Mouse (Mus musculus) liver, postnatal 0 days (tissue): ENCODE data around the gene Htr1f.

ENCODE experiments used
- CTCF ChIP-seq: sonication (generic); IDR thresholded peaks from 2 replicates; pipeline ENCODE4 v1.5.1; 2016; ENCODE audit warnings: antibody characterized with exemption, low read depth
- EP300 ChIP-seq: IDR thresholded peaks from 2 replicates; pipeline ENCODE4 v1.6.1; 2016; ENCODE audit warnings: antibody characterized with exemption, low read depth, mild to moderate bottlenecking

DNA sequence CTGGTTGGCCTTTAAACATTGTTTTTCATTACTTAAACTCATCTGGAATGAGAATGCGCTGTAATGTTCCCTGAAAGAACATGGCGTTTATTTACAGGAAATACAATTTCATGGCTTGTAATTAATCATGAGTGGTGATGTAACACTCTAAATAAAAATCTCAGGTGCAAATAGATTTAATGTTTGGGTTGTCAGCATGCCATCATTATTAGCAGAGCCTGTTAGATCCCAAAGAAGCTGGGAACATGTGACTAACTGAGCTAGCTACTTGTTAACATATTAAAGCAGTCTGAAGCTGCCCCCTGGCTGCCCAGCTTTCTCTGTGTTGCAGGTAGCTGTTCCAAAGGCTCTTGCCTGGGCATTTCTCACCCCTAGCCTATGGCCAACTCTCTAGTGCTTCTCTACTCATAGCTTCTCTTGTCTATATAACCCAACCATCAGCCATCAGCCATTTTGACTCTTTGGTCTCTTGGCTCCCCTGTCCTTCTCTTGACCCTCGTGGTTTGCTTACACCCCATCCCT is 227.0 kb downstream of the Htr1f start:
- TF ChIP-seq CTCF (peak; percentile 18; the same call in 1 of the 2 replicates), EP300 (no peak)
